Mouse (Mus musculus) intestine, embryonic 14.5 days (tissue): ENCODE results near the gene Tcta. TPM values are rescaled to one million over a fixed set of nuclear protein-coding genes. Genes with fewer than 3 reads are reported as not detected.

ENCODE experiments used
- ATAC-seq: fragments of 200-750 bp; cut with Nextera tagmentation; replicated peaks from 2 replicates; pipeline ENCODE4 v1.8.0; 2017; ENCODE audit warnings: low read depth, moderate number of reproducible peaks, moderate TSS enrichment, moderate library complexity; ENCODE audit not compliant: low FRiP score, low TSS enrichment
- DNase-seq: peaks from one replicate; pipeline ENCODE4 v3.0.0-alpha.2; 2018; ENCODE audit warnings: low spot score
- H3K27ac ChIP-seq: fragments of 300-500 bp; sonication (generic); 2 replicates; pipeline ENCODE4 v1.5.1; 2014; ENCODE audit warnings: low read depth, mild to moderate bottlenecking, control low read depth
- H3K27me3 ChIP-seq: fragments of 300-500 bp; sonication (generic); replicated peaks from 2 replicates; pipeline ENCODE4 v1.6.1; 2014; ENCODE audit warnings: low read length, control low read depth; ENCODE audit not compliant: control insufficient read depth, insufficient read depth
- H3K36me3 ChIP-seq: fragments of 300-500 bp; sonication (generic); 2 replicates; pipeline ENCODE4 v1.6.1; 2014; ENCODE audit warnings: low read length, control low read depth; ENCODE audit not compliant: control insufficient read depth, insufficient read depth
- H3K4me1 ChIP-seq: fragments of 300-500 bp; sonication (generic); replicated peaks from 2 replicates; pipeline ENCODE4 v1.6.1; 2014; ENCODE audit warnings: low read length, control low read depth, mixed read lengths; ENCODE audit not compliant: control insufficient read depth, insufficient read depth
- H3K4me2 ChIP-seq: fragments of 300-500 bp; sonication (generic); 2 replicates; pipeline ENCODE4 v1.6.1; 2014; ENCODE audit warnings: low read length
- H3K4me3 ChIP-seq: fragments of 300-500 bp; sonication (generic); 2 replicates; pipeline ENCODE4 v1.5.1; 2014; ENCODE audit warnings: low read depth, low read length, control low read depth, mixed read lengths
- H3K9ac ChIP-seq: fragments of 300-500 bp; sonication (generic); 2 replicates; pipeline ENCODE4 v1.6.1; 2014; ENCODE audit warnings: mild to moderate bottlenecking, low read length
- H3K9me3 ChIP-seq: fragments of 300-500 bp; sonication (generic); 2 replicates; pipeline ENCODE4 v1.6.1; 2016; ENCODE audit warnings: low read length, control low read depth; ENCODE audit not compliant: control insufficient read depth
- WGBS: fragments of 180-500 bp; shearing (Covaris S2); extraction: QIAGEN DNeasy Blood & Tissue Kit; methylation state at CpG from one replicate; pipeline ENCODE4 v1.1.7; 2014; 5-methylcytosine and 5-hydroxymethylcytosine counted together
- polyA plus RNA-seq: library from polyadenylated mRNA; unstranded; fragments of >200 nt; fragmentation: Nextera tagmentation; extraction: Ambion mirVana; gene quantifications from 2 replicates; pipeline ENCODE4 v1.2.1, GENCODE M21; 2014

The Tcta gene
- polyA plus RNA-seq = 27.5 and 30.4 TPM in 2 replicates

- peak within 1 kb of the TSS; percentile 98 for H3K9ac ChIP-seq
- DNase-seq (peak; percentile 94), ATAC-seq (peak; percentile 97)
- peak within 1 kb of the TSS; percentile 100 for H3K27ac ChIP-seq
- peak within 1 kb of the TSS; percentile 96 for H3K4me2 ChIP-seq
- peaks cover 20% of the 10 kb centered on the region for H3K36me3 ChIP-seq
- H3K27me3 ChIP-seq = no peaks in the 10 kb centered on the region
- H3K4me1 ChIP-seq = peaks cover 31% of the 10 kb centered on the region
- no peaks in the 10 kb centered on the region for H3K9me3 ChIP-seq
- peak within 1 kb of the TSS; percentile 94 for H3K4me3 ChIP-seq
- WGBS = under 1% methylated on average over 79 of the region's 81 CpGs
These were observed at the start of gene Tcta, which contains the start of gene Rhoa for GRCm38 (mm10) chr9:108305629-108306520. Gene Tcta (minus strand): TSS chr9:108306160. Gene Rhoa (plus strand): TSS chr9:108306129.

- Histone ChIP-seq H3K36me3 (peaks cover 41% of the 10 kb centered on the region), H3K4me3 (no peak overlapping the region), H3K27ac (no peak overlapping the region), H3K9ac (no peak overlapping the region), H3K4me2 (no peak overlapping the region), H3K27me3 (no peaks in the 10 kb centered on the region), H3K9me3 (no peaks in the 10 kb centered on the region), H3K4me1 (peaks cover 6% of the 10 kb centered on the region; the same call in 1 of the 2 replicates)
- 90% methylated on average over 4 of the region's 4 CpGs for WGBS
- no peak for DNase-seq
- ATAC-seq = no peak
These were observed 43.8 kb upstream of the Tcta start for GRCm38 (mm10) chr9:108349727-108350126.

GRCm38 (mm10) chr9:108348290-108348680, 42.3 kb upstream of the Tcta start:
- no peak for ATAC-seq
- Histone ChIP-seq H3K27me3 (no peaks in the 10 kb centered on the region), H3K4me1 (peaks cover 6% of the 10 kb centered on the region; the same call in 1 of the 2 replicates), H3K36me3 (peaks cover 28% of the 10 kb centered on the region), H3K27ac (peak overlapping the region; percentile 88; the same call in 1 of the 2 replicates), H3K9me3 (no peaks in the 10 kb centered on the region), H3K4me3 (peak overlapping the region; percentile 82), H3K4me2 (peak overlapping the region; percentile 73), H3K9ac (peak overlapping the region; percentile 55)
- DNase-seq = no peak
- whole genome bisulfite sequencing = 4% methylated on average over 14 of the region's 14 CpGs

GRCm38 (mm10) chr9:108347540-108348289, 41.8 kb upstream of the Tcta start, which contains the start of gene Usp4:
Gene Usp4 (plus strand): TSS chr9:108347853.
- H3K4me2 ChIP-seq = peak within 1 kb of the TSS; percentile 73
- peaks cover 6% of the 10 kb centered on the region; the same call in 1 of the 2 replicates for H3K4me1 ChIP-seq
- no peaks in the 10 kb centered on the region for H3K27me3 ChIP-seq
- under 1% methylated on average over 75 of the region's 75 CpGs for WGBS
- ATAC-seq = peak; percentile 94
- peak within 1 kb of the TSS; percentile 55 for H3K9ac ChIP-seq
- no peaks in the 10 kb centered on the region for H3K9me3 ChIP-seq
- peak within 1 kb of the TSS; percentile 88 for H3K27ac ChIP-seq
- DNase-seq = peak; percentile 93
- H3K36me3 ChIP-seq = peaks cover 22% of the 10 kb centered on the region
- H3K4me3 ChIP-seq = peak within 1 kb of the TSS; percentile 82

- H3K4me2 ChIP-seq = peak overlapping the region; percentile 73
- peaks cover 9% of the 10 kb centered on the region; the same call in 1 of the 2 replicates for H3K4me1 ChIP-seq
- DNase-seq (no peak), ATAC-seq (no peak)
- no peaks in the 10 kb centered on the region for H3K27me3 ChIP-seq
- H3K27ac ChIP-seq = peak overlapping the region; percentile 88
- 6% methylated on average over 11 of the region's 11 CpGs for WGBS
- peaks cover 15% of the 10 kb centered on the region for H3K36me3 ChIP-seq
- H3K4me3 ChIP-seq = peak overlapping the region; percentile 82
- H3K9me3 ChIP-seq = no peaks in the 10 kb centered on the region
- H3K9ac ChIP-seq = peak overlapping the region; percentile 55
These were observed 41.1 kb upstream of the Tcta start for GRCm38 (mm10) chr9:108347024-108347423.

GRCm38 (mm10) chr9:108344471-108344870, 38.5 kb upstream of the Tcta start:
- Histone ChIP-seq H3K4me1 (peaks cover 25% of the 10 kb centered on the region; the same call in 1 of the 2 replicates), H3K9ac (no peak overlapping the region), H3K9me3 (no peaks in the 10 kb centered on the region), H3K36me3 (no peaks in the 10 kb centered on the region), H3K27ac (no peak overlapping the region), H3K27me3 (no peaks in the 10 kb centered on the region), H3K4me3 (no peak overlapping the region), H3K4me2 (no peak overlapping the region)
- 84% methylated on average over 4 of the region's 4 CpGs for WGBS
- no peak for DNase-seq
- no peak for ATAC-seq

GRCm38 (mm10) chr9:108343835-108344234, 37.9 kb upstream of the Tcta start:
- no peak for ATAC-seq
- Histone ChIP-seq H3K4me2 (no peak overlapping the region), H3K4me1 (peaks cover 22% of the 10 kb centered on the region; the same call in 1 of the 2 replicates), H3K9ac (no peak overlapping the region), H3K36me3 (no peaks in the 10 kb centered on the region), H3K4me3 (no peak overlapping the region), H3K27ac (peak overlapping the region; percentile 70; the same call in 1 of the 2 replicates), H3K9me3 (no peaks in the 10 kb centered on the region), H3K27me3 (no peaks in the 10 kb centered on the region)
- DNase-seq = no peak
- WGBS = 91% methylated on average over 1 of the region's 1 CpGs

GRCm38 (mm10) chr9:108343331-108343730, 37.4 kb upstream of the Tcta start:
- Histone ChIP-seq H3K27ac (peak overlapping the region; percentile 70), H3K9me3 (no peaks in the 10 kb centered on the region), H3K4me3 (no peak overlapping the region), H3K27me3 (no peaks in the 10 kb centered on the region), H3K9ac (no peak overlapping the region), H3K36me3 (peaks cover 2% of the 10 kb centered on the region; the same call in 1 of the 2 replicates), H3K4me1 (peaks cover 19% of the 10 kb centered on the region; the same call in 1 of the 2 replicates), H3K4me2 (no peak overlapping the region)
- 71% methylated on average over 3 of the region's 3 CpGs for WGBS
- ATAC-seq (no peak), DNase-seq (no peak)
